Mouse (Mus musculus) hindbrain, embryonic 14.5 days (tissue): ENCODE measurements around the gene Timm9. TPM values are rescaled to one million over a fixed set of nuclear protein-coding genes. Genes with fewer than 3 reads are reported as not detected.
"Not testable (repeated sequence)": the region's sequence is repeated elsewhere in the genome, so short reads cannot be mapped to it uniquely, and the experiment has no call there.

Experiments used
- ATAC-seq: fragments of 200-750 bp; cut with Nextera tagmentation; 2 replicates; pipeline ENCODE4 v1.8.0; 2017; ENCODE audit warnings: moderate number of reproducible peaks, mild to moderate bottlenecking, moderate TSS enrichment, moderate library complexity; ENCODE audit not compliant: low FRiP score
- DNase-seq: peaks from one replicate; pipeline ENCODE4 v3.0.0-alpha.2; 2015; ENCODE audit warnings: low spot score
- H3K27ac ChIP-seq: fragments of 300-500 bp; sonication (generic); 2 replicates; pipeline ENCODE4 v1.5.1; 2014; ENCODE audit warnings: mild to moderate bottlenecking, moderate library complexity
- H3K27me3 ChIP-seq: fragments of 300-500 bp; sonication (generic); 2 replicates; pipeline ENCODE4 v1.6.1; 2014; ENCODE audit warnings: mild to moderate bottlenecking, low read length, mixed read lengths; ENCODE audit not compliant: control insufficient read depth, insufficient read depth
- H3K36me3 ChIP-seq: fragments of 300-500 bp; sonication (generic); replicated peaks from 2 replicates; pipeline ENCODE4 v1.6.1; 2014; ENCODE audit not compliant: control insufficient read depth, insufficient read depth
- H3K4me1 ChIP-seq: fragments of 300-500 bp; sonication (generic); replicated peaks from 2 replicates; pipeline ENCODE4 v1.6.1; 2014; ENCODE audit warnings: antibody characterized with exemption, low read length, mixed read lengths; ENCODE audit not compliant: control insufficient read depth, insufficient read depth
- H3K4me2 ChIP-seq: fragments of 300-500 bp; sonication (generic); replicated peaks from 2 replicates; pipeline ENCODE4 v1.6.1; 2014; ENCODE audit warnings: mild to moderate bottlenecking, moderate library complexity
- H3K4me3 ChIP-seq: fragments of 300-500 bp; sonication (generic); replicated peaks from 2 replicates; pipeline ENCODE4 v1.5.1; 2014; ENCODE audit warnings: mild to moderate bottlenecking, low read length
- H3K9ac ChIP-seq: fragments of 300-500 bp; sonication (generic); 2 replicates; pipeline ENCODE4 v1.6.1; 2014
- H3K9me3 ChIP-seq: fragments of 300-500 bp; sonication (generic); 2 replicates; pipeline ENCODE4 v1.6.1; 2016; ENCODE audit warnings: low read length; ENCODE audit not compliant: control insufficient read depth
- WGBS: fragments of 180-500 bp; shearing (Covaris S2); extraction: QIAGEN DNeasy Blood & Tissue Kit; methylation state at CpG from one replicate; pipeline ENCODE4 v1.1.7; 2014; 5-methylcytosine and 5-hydroxymethylcytosine counted together
- polyA plus RNA-seq: library from polyadenylated mRNA; unstranded; fragments of >200 nt; fragmentation: Nextera tagmentation; extraction: Ambion mirVana; gene quantifications from 2 replicates; pipeline ENCODE4 v1.2.1, GENCODE M21; 2014

Timm9 gene
- polyA plus RNA-seq, 1 experiment from 2014 or later = 116 TPM

DNA sequence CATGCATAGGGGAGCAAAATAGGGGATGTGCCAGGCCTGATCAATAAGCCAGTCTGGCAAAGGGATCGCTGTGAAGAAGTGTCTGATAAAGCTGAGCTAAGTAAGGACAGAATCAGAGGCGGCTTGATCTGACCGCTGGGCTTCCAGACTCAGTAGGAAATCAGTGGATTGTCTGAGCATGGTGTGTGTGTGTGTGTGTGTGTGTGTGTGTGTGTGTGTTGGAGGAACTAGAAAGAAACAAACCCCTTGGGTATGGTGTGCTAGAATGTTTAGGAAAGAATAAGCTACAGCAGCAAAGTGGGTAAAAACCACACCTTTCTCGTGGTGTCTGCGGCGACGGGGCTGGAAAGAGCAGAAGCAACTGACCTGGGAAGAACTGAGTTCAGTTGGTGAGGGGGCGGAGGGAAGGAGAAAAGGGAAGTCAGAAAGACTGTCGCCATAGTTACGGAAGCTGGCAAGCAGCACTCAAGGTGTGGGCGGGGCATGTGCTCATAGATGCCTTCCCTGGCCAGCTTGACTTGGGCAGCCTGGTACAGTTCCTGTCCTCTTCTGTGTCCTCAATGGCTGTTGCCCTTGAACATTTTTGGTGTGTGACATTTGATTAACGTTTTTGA, 22.7 kb downstream of the Timm9 start:
- 0 out of 2 replicates have a peak, but pooled peaks cover 6% of the 10 kb centered on the region for H3K27me3 ChIP-seq
- DNase-seq (peak; percentile 53), ATAC-seq (peak; percentile 59; the same call in 1 of the 2 replicates)
- no peak overlapping the region for H3K4me3 ChIP-seq
- H3K9me3 ChIP-seq = no peaks in the 10 kb centered on the region
- peaks cover 12% of the 10 kb centered on the region for H3K4me1 ChIP-seq
- no peak overlapping the region for H3K27ac ChIP-seq
- peak overlapping the region; percentile 24 for H3K4me2 ChIP-seq
- 27% methylated on average over 11 of the region's 12 CpGs for WGBS
- no peak overlapping the region for H3K9ac ChIP-seq
- H3K36me3 ChIP-seq = no peaks in the 10 kb centered on the region

DNA sequence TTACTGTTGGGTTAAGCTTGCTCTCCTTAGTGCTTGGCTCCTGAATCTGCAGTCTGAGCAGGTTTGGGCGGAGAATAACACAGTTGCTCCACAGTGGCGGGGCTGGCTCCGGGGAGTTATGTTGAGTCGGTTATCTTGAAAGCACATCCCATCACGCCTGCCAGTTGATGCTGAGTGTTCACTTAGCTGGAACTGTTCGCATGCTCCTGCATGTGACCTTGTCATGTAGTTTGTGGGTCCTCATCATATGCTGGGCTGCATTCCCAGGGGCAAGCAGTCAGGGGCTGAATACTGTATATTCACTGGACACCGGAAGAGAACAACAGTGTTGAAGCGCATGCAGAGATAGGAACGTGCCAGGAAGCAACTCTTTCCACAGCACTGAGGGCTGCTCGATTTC, 23.4 kb downstream of the Timm9 start:
- H3K4me2 ChIP-seq = no peak overlapping the region
- DNase-seq = no peak
- H3K4me1 ChIP-seq = peaks cover 12% of the 10 kb centered on the region
- no peak for ATAC-seq
- WGBS = 90% methylated on average over 10 of the region's 10 CpGs
- no peak overlapping the region for H3K9ac ChIP-seq
- H3K27me3 ChIP-seq = 0 out of 2 replicates have a peak, but pooled peaks cover 6% of the 10 kb centered on the region
- no peak overlapping the region for H3K4me3 ChIP-seq
- H3K27ac ChIP-seq = no peak overlapping the region
- no peaks in the 10 kb centered on the region for H3K9me3 ChIP-seq
- no peaks in the 10 kb centered on the region for H3K36me3 ChIP-seq

DNA sequence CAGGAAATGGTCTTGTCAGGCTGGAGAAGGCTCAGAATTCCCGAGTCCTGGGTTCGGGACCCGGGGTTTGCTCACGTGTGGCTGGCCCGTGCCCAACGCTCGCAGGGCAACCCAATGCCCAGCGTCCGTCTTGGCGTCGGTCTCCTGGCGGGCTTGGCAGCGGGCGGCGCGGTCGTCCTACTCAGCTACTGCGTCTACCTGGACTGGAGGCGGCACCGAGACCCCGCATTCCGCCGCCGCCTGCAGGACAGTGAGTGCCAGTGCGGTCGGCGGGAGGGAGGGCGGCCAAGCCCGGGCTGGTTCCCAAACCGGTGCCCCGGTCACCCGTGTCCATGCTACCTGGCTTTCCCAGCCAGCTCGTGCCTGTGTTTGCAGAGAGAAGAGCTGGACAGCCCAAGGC, 25.2 kb downstream of the Timm9 start, which contains the start of gene Tomm20l:
Gene Tomm20l, plus strand, starts transcription at position 98 of the 400 bp plus-strand sequence.
- Histone ChIP-seq H3K4me2 (peak within 1 kb of the TSS; percentile 44), H3K9me3 (no peaks in the 10 kb centered on the region), H3K9ac (peak within 1 kb of the TSS; percentile 34; the same call in 1 of the 2 replicates), H3K27ac (no peak within 1 kb of the TSS), H3K4me1 (peaks cover 12% of the 10 kb centered on the region), H3K4me3 (0 out of 2 replicates have a peak within 1 kb of the TSS, but pooled peaks have one; percentile 12), H3K36me3 (no peaks in the 10 kb centered on the region), H3K27me3 (0 out of 2 replicates have a peak, but pooled peaks cover 6% of the 10 kb centered on the region)
- WGBS = 9% methylated on average over 33 of the region's 33 CpGs
- DNase-seq = no peak
- no peak for ATAC-seq

DNA sequence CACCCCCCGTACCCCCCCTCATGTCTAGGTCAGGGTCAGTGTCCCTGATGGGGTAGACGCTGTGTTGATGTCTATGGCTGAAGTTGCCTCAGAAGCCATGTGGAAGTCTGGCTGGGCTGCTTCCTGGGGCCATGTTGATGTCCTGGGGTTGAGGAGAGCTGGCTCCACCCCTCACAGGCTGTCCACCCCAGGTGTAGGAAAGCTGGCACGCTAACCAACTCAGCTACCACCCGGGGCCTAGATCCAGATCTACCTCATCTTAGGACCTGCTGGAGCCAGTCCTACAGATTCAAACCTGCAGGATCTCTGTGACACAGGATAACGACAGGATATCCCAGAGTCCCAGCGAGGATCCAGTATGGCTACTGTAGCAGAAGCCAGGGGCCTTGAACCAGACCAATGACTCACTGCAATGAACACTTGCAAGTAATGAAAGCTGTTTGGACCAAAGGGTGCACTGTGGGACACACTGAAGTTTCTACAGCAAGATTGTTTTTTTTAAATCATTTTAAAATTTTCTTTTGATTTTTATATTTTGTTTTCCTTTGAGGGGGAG, 29.2 kb downstream of the Timm9 start:
- WGBS = 93% methylated on average over 6 of the region's 6 CpGs
- ATAC-seq = no peak
- 0 out of 2 replicates have a peak, but pooled peaks cover 3% of the 10 kb centered on the region for H3K4me1 ChIP-seq
- no peak overlapping the region for H3K4me2 ChIP-seq
- no peak overlapping the region for H3K9ac ChIP-seq
- H3K9me3 ChIP-seq = no peaks in the 10 kb centered on the region
- H3K36me3 ChIP-seq = no peaks in the 10 kb centered on the region
- 0 out of 2 replicates have a peak, but pooled peaks cover 6% of the 10 kb centered on the region for H3K27me3 ChIP-seq
- DNase-seq = no peak
- H3K4me3 ChIP-seq = no peak overlapping the region
- H3K27ac ChIP-seq = no peak overlapping the region

DNA sequence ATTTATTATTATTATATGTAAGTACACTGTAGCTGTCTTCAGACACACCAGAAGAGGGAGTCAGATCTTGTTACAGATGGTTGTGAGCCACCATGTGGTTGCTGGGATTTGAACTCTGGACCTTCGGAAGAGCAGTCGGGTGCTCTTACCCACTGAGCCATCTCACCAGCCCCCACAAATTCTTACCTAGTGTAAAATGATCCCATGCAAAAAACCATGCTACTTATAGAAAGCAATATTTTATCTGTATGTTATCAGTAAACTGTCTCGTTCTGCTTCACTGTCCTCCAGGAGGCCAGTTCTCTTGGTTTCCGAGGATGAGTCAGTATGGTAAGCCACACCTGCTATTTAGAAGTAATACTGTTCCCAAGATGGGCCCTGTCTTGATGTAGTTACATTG, 32.2 kb downstream of the Timm9 start:
- ATAC-seq, H3K9me3 ChIP-seq, H3K36me3 ChIP-seq, H3K4me1 ChIP-seq, H3K4me2 ChIP-seq, H3K27ac ChIP-seq, H3K4me3 ChIP-seq, DNase-seq, H3K27me3 ChIP-seq, H3K9ac ChIP-seq: not testable (repeated sequence)
- 94% methylated on average over 4 of the region's 4 CpGs for WGBS

DNA sequence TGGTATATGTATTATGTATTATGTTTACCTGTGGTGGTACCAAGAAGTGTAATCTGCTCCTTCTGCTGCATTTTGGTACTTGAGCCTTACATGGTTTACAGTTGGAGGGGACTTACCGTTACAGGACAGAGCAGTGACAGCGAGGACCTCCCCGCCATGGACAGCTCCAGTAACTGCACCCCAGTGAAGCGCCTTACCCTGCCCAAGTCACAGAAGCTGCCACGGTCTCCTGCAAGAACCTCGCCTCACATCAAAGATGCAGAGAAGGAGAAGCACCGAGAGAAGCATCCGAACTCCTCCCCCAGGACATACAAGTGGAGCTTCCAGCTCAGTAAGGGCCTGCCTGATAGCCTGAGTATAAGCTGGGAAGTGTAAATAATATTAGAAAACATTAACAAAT, 50.2 kb downstream of the Timm9 start:
- H3K4me2 ChIP-seq = no peak overlapping the region
- 91% methylated on average over 8 of the region's 8 CpGs for WGBS
- ATAC-seq (no peak), DNase-seq (no peak)
- H3K9me3 ChIP-seq = no peaks in the 10 kb centered on the region
- no peaks in the 10 kb centered on the region for H3K4me1 ChIP-seq
- no peak overlapping the region for H3K4me3 ChIP-seq
- peaks cover 31% of the 10 kb centered on the region for H3K36me3 ChIP-seq
- H3K9ac ChIP-seq = no peak overlapping the region
- H3K27ac ChIP-seq = no peak overlapping the region
- H3K27me3 ChIP-seq = no peaks in the 10 kb centered on the region

Other genes with a start within 250 kb of the Timm9 start
- gene Actr10, start 198.8 kb downstream of the Timm9 start, polyA plus RNA-seq = 220 and 224 TPM in 2 replicates
- 488 and 564 TPM in 2 replicates for gene Psma3, start 162.1 kb downstream of the Timm9 start, polyA plus RNA-seq
- 36.9 and 39.1 TPM in 2 replicates for gene Arid4a, start 120.7 kb downstream of the Timm9 start, polyA plus RNA-seq
- not detected in 2 replicates for gene Tomm20l, start 25.3 kb downstream of the Timm9 start, polyA plus RNA-seq
- gene 2700049A03Rik, start 164 bp upstream of the Timm9 start, polyA plus RNA-seq = 11.1 and 13.9 TPM in 2 replicates
- gene Dact1, start 173.2 kb upstream of the Timm9 start, polyA plus RNA-seq = 29.8 and 33.1 TPM in 2 replicates